Mouse (Mus musculus): Measurements from ENCODE around the gene Gm17655. TPM values are rescaled to one million over a fixed set of nuclear protein-coding genes. Genes with fewer than 3 reads are reported as not detected.

Gm17655 gene
- polyA plus RNA-seq, 1 experiment from 2014 or later, result 7.5 TPM

GRCm38 (mm10) chr5:110101716-110102347 is 29.5 kb upstream of the Gm17655 start:
- Histone ChIP-seq H3K4me2 (replicated peaks) (peak overlapping the region; percentile 63), H3K9ac (peak overlapping the region; percentile 40; the same call in 1 of the 2 replicates), H3K9me3 (replicated peaks) (no peaks in the 10 kb centered on the region), H3K4me3 (peak overlapping the region; percentile 31), H3K27me3 (peaks cover 18% of the 10 kb centered on the region), H3K27ac (no peak overlapping the region), H3K4me1 (peaks cover 28% of the 10 kb centered on the region), H3K36me3 (peaks cover 41% of the 10 kb centered on the region)
- 21% methylated on average over 33 of the region's 34 CpGs for WGBS
- ATAC-seq (ENCODE audit: low FRiP score), result peak; percentile 41

- ATAC-seq (ENCODE audit: low FRiP score), result peak; percentile 26
- under 1% methylated on average over 32 of the region's 37 CpGs for WGBS
- Histone ChIP-seq H3K4me3 (peak overlapping the region; percentile 31), H3K9ac (peak overlapping the region; percentile 40), H3K27ac (no peak overlapping the region), H3K4me1 (peaks cover 21% of the 10 kb centered on the region), H3K4me2 (replicated peaks) (peak overlapping the region; percentile 63), H3K9me3 (replicated peaks) (no peaks in the 10 kb centered on the region), H3K36me3 (peaks cover 38% of the 10 kb centered on the region), H3K27me3 (peaks cover 18% of the 10 kb centered on the region)
Observed at GRCm38 (mm10) chr5:110100921-110101631, 28.8 kb upstream of the Gm17655 start.

GRCm38 (mm10) chr5:110099656-110100580 is 27.6 kb upstream of the Gm17655 start, which contains the start of gene Plcxd1:
Plcxd1 (plus strand) TSS chr5:110099969.
- Histone ChIP-seq H3K36me3 (peaks cover 28% of the 10 kb centered on the region), H3K27me3 (peaks cover 18% of the 10 kb centered on the region), H3K4me1 (peaks cover 21% of the 10 kb centered on the region), H3K4me2 (replicated peaks) (peak within 1 kb of the TSS; percentile 63), H3K27ac (no peak within 1 kb of the TSS), H3K9ac (peak within 1 kb of the TSS; percentile 40; the same call in 1 of the 2 replicates), H3K9me3 (replicated peaks) (no peaks in the 10 kb centered on the region), H3K4me3 (0 out of 2 replicates have a peak within 1 kb of the TSS, but pooled peaks have one; percentile 31)
- 4% methylated on average over 25 of the region's 25 CpGs for WGBS
- no peak for ATAC-seq (ENCODE audit: low FRiP score)

- Histone ChIP-seq H3K36me3 (peaks cover 19% of the 10 kb centered on the region), H3K27ac (no peak overlapping the region), H3K9ac (no peak overlapping the region), H3K4me2 (replicated peaks) (no peak overlapping the region), H3K4me1 (peaks cover 26% of the 10 kb centered on the region), H3K9me3 (replicated peaks) (no peaks in the 10 kb centered on the region), H3K4me3 (no peak overlapping the region), H3K27me3 (peaks cover 18% of the 10 kb centered on the region)
- no peak for ATAC-seq (ENCODE audit: low FRiP score)
- 45% methylated on average over 1 of the region's 1 CpGs for WGBS
Observed at GRCm38 (mm10) chr5:110098991-110099477, 26.7 kb upstream of the Gm17655 start.

- peak; percentile 26; the same call in 1 of the 2 replicates for ATAC-seq (ENCODE audit: low FRiP score)
- WGBS, result 9% methylated on average over 4 of the region's 4 CpGs
- Histone ChIP-seq H3K4me2 (replicated peaks) (peak overlapping the region; percentile 63), H3K9ac (peak overlapping the region; percentile 60), H3K27me3 (no peaks in the 10 kb centered on the region), H3K4me1 (peaks cover 8% of the 10 kb centered on the region), H3K9me3 (replicated peaks) (no peaks in the 10 kb centered on the region), H3K4me3 (peak overlapping the region; percentile 42), H3K36me3 (no peaks in the 10 kb centered on the region), H3K27ac (no peak overlapping the region)
Observed at GRCm38 (mm10) chr5:110094847-110095213, 22.5 kb upstream of the Gm17655 start.

- Histone ChIP-seq H3K9ac (peak within 1 kb of the TSS; percentile 60), H3K9me3 (replicated peaks) (no peaks in the 10 kb centered on the region), H3K36me3 (no peaks in the 10 kb centered on the region), H3K27me3 (no peaks in the 10 kb centered on the region), H3K4me2 (replicated peaks) (peak within 1 kb of the TSS; percentile 63), H3K27ac (peak within 1 kb of the TSS; percentile 61; the same call in 1 of the 2 replicates), H3K4me1 (peaks cover 8% of the 10 kb centered on the region), H3K4me3 (peak within 1 kb of the TSS; percentile 42)
- WGBS, result 1% methylated on average over 25 of the region's 25 CpGs
- ATAC-seq (ENCODE audit: low FRiP score), result peak; percentile 98
Observed at GRCm38 (mm10) chr5:110094030-110094846, 21.9 kb upstream of the Gm17655 start, which contains the start of gene Gm35315. Gm35315 (minus strand) TSS chr5:110094420.

- no peak overlapping the region for H3K9ac ChIP-seq
- WGBS, result 81% methylated on average over 2 of the region's 2 CpGs
- H3K27ac ChIP-seq, result no peak overlapping the region
- no peaks in the 10 kb centered on the region for H3K27me3 ChIP-seq
- H3K4me2 ChIP-seq (replicated peaks), result no peak overlapping the region
- H3K9me3 ChIP-seq (replicated peaks), result no peaks in the 10 kb centered on the region
- ATAC-seq (ENCODE audit: low FRiP score), result no peak
- no peaks in the 10 kb centered on the region for H3K36me3 ChIP-seq
- H3K4me3 ChIP-seq, result no peak overlapping the region
- peaks cover 8% of the 10 kb centered on the region for H3K4me1 ChIP-seq
Observed at GRCm38 (mm10) chr5:110091546-110091945, 19.2 kb upstream of the Gm17655 start.

- ATAC-seq (ENCODE audit: low FRiP score), result no peak
- no peaks in the 10 kb centered on the region for H3K36me3 ChIP-seq
- no peaks in the 10 kb centered on the region for H3K27me3 ChIP-seq
- H3K9ac ChIP-seq, result no peak overlapping the region
- no peak overlapping the region for H3K4me3 ChIP-seq
- no peaks in the 10 kb centered on the region for H3K4me1 ChIP-seq
- H3K4me2 ChIP-seq (replicated peaks), result no peak overlapping the region
- no peak overlapping the region for H3K27ac ChIP-seq
- WGBS, result 38% methylated on average over 14 of the region's 14 CpGs
- 0 out of 2 replicates have a peak, but pooled peaks cover 5% of the 10 kb centered on the region for H3K9me3 ChIP-seq (replicated peaks)
Observed at GRCm38 (mm10) chr5:110086161-110086866, 14.0 kb upstream of the Gm17655 start.

GRCm38 (mm10) chr5:110082961-110083360 is 10.6 kb upstream of the Gm17655 start:
- 79% methylated on average over 4 of the region's 4 CpGs for WGBS
- Histone ChIP-seq H3K4me3 (no peak overlapping the region), H3K27me3 (no peaks in the 10 kb centered on the region), H3K9me3 (replicated peaks) (peaks cover 26% of the 10 kb centered on the region), H3K9ac (no peak overlapping the region), H3K36me3 (0 out of 2 replicates have a peak, but pooled peaks cover 3% of the 10 kb centered on the region), H3K27ac (no peak overlapping the region), H3K4me2 (replicated peaks) (no peak overlapping the region), H3K4me1 (no peaks in the 10 kb centered on the region)
- no peak for ATAC-seq (ENCODE audit: low FRiP score)

- WGBS, result 2% methylated on average over 19 of the region's 19 CpGs
- ATAC-seq (ENCODE audit: low FRiP score), result peak; percentile 98
- Histone ChIP-seq H3K27ac (no peak overlapping the region), H3K9me3 (replicated peaks) (peaks cover 4% of the 10 kb centered on the region; the same call in 1 of the 2 replicates), H3K27me3 (no peaks in the 10 kb centered on the region), H3K4me2 (replicated peaks) (peak overlapping the region; percentile 51), H3K4me1 (no peaks in the 10 kb centered on the region), H3K4me3 (peak overlapping the region; percentile 51), H3K9ac (peak overlapping the region; percentile 63), H3K36me3 (no peaks in the 10 kb centered on the region)
Observed at GRCm38 (mm10) chr5:110057637-110058408, 14.5 kb downstream of the Gm17655 start.

All from hindbrain, embryonic 12.5 days (tissue).